16 mouse cellular contexts compared by ENCODE assay signal in the genomic region with DNA sequence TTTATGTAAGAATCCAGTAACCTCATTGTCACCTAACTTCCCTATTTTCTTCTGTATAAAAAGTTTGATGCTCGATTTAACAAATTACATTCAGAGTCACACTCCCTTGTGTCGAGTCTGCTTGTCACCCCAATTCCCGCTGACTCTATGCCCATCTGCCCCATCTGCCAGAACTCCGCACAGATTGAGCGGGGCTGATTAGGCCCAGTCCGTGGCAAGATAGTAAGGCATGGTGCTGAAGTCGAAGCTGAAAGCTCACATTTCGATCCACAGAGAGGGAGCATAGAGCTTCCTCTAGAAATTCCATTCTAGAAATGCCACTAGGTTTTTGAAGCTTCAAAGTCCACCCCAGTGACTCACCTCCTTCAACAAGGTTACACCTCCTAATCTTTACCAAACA.
DNase-seq lines count a peak whose midpoint lies in the region.
"Had no signal": no experiment of that assay in that cellular context is flagged by ENCODE, and none has a peak within 500 bp of the region (broad histone marks: within the 10 kb centered on the region; RNA-seq: fewer than 3 reads in every experiment).

No protein-coding gene starts in this region.

- peak; percentile 76 for DNase-seq in heart, adult 11 months
- no peak for DNase-seq in heart, adult 9 months (ENCODE audit: low spot score in 2 of 2)
- DNase-seq in layer of hippocampus, postnatal 10 days (ENCODE audit: low spot score in 2 of 2) = peak; percentile 39 to 42
- DNase-seq in layer of hippocampus, adult 9-10 months (ENCODE audit: low spot score) = no peak
- DNase-seq in layer of hippocampus, postnatal 14 days (ENCODE audit: low spot score in 2 of 2) = peak; percentile 22 to 67
- no peak for DNase-seq in layer of hippocampus, adult 11-12 months (ENCODE audit: low spot score)
- DNase-seq: adrenal gland, adult 2 months; adrenal gland, adult 8-10 months; adrenal gland, postnatal 10 days; adrenal gland, postnatal 14 days; adrenal gland, postnatal 25 days; adrenal gland, postnatal 36 days; B cell, adult 2 months; cerebellum, adult 11 months; cerebellum, adult 11-12 months; cerebellum, adult 18-20 months had no signal

Comparison
In these comparisons a context has a peak if more than half of its experiments do, and no peak if none do; other contexts are left out.
1. DNase-seq: peak in heart, adult 11 months (single experiment), layer of hippocampus, postnatal 10 days (2 of 2) and layer of hippocampus, postnatal 14 days (2 of 2); none in heart, adult 9 months (0 of 2), layer of hippocampus, adult 9-10 months (single experiment) and layer of hippocampus, adult 11-12 months (single experiment).